Mouse (Mus musculus): Measurements from ENCODE around the gene Fn3krp.

GRCm38 (mm10) chr11:121479476-121480203 is 58.4 kb downstream of the Fn3krp start:
- TF ChIP-seq CTCF (IDR thresholded peaks at IDR 0.05; ENCODE audit: low read depth): no peak
- peak; percentile 27 for TF ChIP-seq EP300 (optimal IDR thresholded peaks at IDR 0.05)
